Mouse (Mus musculus) liver, adult 2 months (tissue): ENCODE data around the gene Cfap97d2.

Experiments used
- CTCF ChIP-seq: fragments of 200-500 bp; IDR thresholded peaks from 2 replicates; pipeline ENCODE4 v1.5.1; 2011; ENCODE audit warnings: low read depth, low read length, control low read depth
- POLR2A ChIP-seq: fragments of 200-500 bp; IDR thresholded peaks from 2 replicates; pipeline ENCODE4 v1.6.1; 2011; ENCODE audit warnings: low read length, control low read depth; ENCODE audit not compliant: insufficient read depth; ENCODE audit errors: extremely low read depth

DNA sequence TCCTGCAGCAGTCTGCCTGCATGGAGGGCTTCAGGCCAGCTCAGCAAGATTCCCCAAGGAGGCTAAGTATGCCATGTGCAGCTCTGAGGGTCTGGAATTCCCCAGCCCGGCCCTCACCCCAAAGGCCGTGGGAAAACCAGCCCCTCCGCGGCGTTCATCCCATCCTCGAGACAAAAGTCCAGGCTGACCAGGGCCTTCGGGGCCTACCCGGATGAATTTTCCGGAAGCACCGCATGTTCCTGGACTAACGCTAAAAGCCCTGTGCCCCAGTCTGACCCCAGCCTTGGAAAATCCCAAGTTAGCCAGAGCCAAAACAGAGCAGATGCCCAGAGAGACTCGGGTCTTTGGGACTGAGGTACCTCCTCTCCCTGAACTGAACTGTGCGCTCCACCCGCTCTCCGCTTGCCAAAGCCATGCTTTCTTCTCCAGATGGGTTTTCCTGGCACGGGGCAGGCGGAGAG is 35.6 kb upstream of the Cfap97d2 start:
- no peak for TF ChIP-seq POLR2A
- TF ChIP-seq CTCF = no peak
